ENCODE assay signal across 8 mouse cellular contexts in genomic region chr5:112297257-112297656, GRCm38 (mm10). TPM values are rescaled to one million over a fixed set of nuclear protein-coding genes. Genes with fewer than 3 reads are reported as not detected.
DNase-seq lines count a peak whose midpoint lies in the region; ATAC-seq and TF ChIP-seq lines count a peak whose summit lies in the region.

No protein-coding gene starts in this region.

- H3K27me3 ChIP-seq in liver, adult 2 months (ENCODE audit: control insufficient read depth, insufficient read depth, low read length): no peaks in the 10 kb centered on the region

- no peak for TF ChIP-seq POLR2A in liver, adult 2 months (IDR thresholded peaks at IDR 0.05; ENCODE audit: extremely low read depth, insufficient read depth, low read length)

- H3K79me2 ChIP-seq in liver, adult 2 months (ENCODE audit: control insufficient read depth, insufficient read depth, low read length): peaks cover 48% of the 10 kb centered on the region

- ATAC-seq in monocyte, adult 5-6 weeks (replicated peaks; ENCODE audit: insufficient number of reproducible peaks, low FRiP score, low TSS enrichment, poor library complexity, severe bottlenecking): peak; percentile 45

- TF ChIP-seq CTCF in liver, adult 2 months (IDR thresholded peaks at IDR 0.05; ENCODE audit: low read depth, low read length): no peak

- H3K9ac ChIP-seq in liver, adult 2 months (ENCODE audit: low read depth, low read length): no peak overlapping the region

- H3K36me3 ChIP-seq in liver, adult 2 months (ENCODE audit: control insufficient read depth, insufficient read depth, low read length): no peaks in the 10 kb centered on the region

- peak overlapping the region; percentile 70 for H3K27ac ChIP-seq in liver, adult 2 months (replicated peaks; ENCODE audit: insufficient read depth, low read depth, low read length)
- H3K27ac ChIP-seq in brown adipose tissue, adult 24 weeks (replicated peaks; ENCODE audit: low read depth, low read length): peak overlapping the region; percentile 50

- peak; percentile 41 for DNase-seq in adrenal gland, adult 2 months
- no peak for DNase-seq in adrenal gland, postnatal 4 days (ENCODE audit: low spot score in 2 of 2)
- no peak for DNase-seq in liver, adult 2 months (ENCODE audit: extremely low read depth, low read depth, low spot score)
- no peak for DNase-seq in liver
- no peak for DNase-seq in urinary bladder, postnatal 36 days (ENCODE audit: low spot score in 2 of 2)
- DNase-seq in urinary bladder, postnatal 14 days (ENCODE audit: low spot score): no peak

- peaks cover 85% of the 10 kb centered on the region for H3K4me1 ChIP-seq in liver, adult 2 months (ENCODE audit: control insufficient read depth, insufficient read depth, low read length)
- H3K4me1 ChIP-seq in brown adipose tissue, adult 24 weeks (ENCODE audit: control insufficient read depth, insufficient read depth, insufficient read length, low read length): peaks cover 77% of the 10 kb centered on the region

- WGBS in liver, adult 2 months: 72% methylated on average over 2 of the region's 2 CpGs

- H3K4me3 ChIP-seq in liver, adult 2 months (ENCODE audit: insufficient read depth, low read depth, low read length): no peak overlapping the region
- H3K4me3 ChIP-seq in brown adipose tissue, adult 24 weeks (ENCODE audit: insufficient read depth, low read depth, low read length): no peak overlapping the region

RNA-seq across cellular contexts. Expression of gene Tpst2, which starts 20.8 kb away (rescaled TPM):
- 100 to 1,000 TPM; 154 to 322 TPM for total RNA-seq in adrenal gland, adult 2 months (2021)
- 222 and 270 TPM in 2 replicates for polyA plus RNA-seq in adrenal gland, adult 2 months (2012; rRNA removed)
- 100 to 1,000 TPM; 135 to 140 TPM for total RNA-seq in adrenal gland, postnatal 4 days (2021)
- 27.7 and 38.9 TPM in 2 replicates for total RNA-seq in liver, adult 2 months (2014; rRNA removed)
- 30.2 and 35.7 TPM in 2 replicates for polyA plus RNA-seq in liver, adult 2 months (2012; rRNA removed)
- 23.8 and 30.1 TPM in 2 replicates for polyA plus RNA-seq in brown adipose tissue, adult 24 weeks (2012; ENCODE audit: insufficient read depth, insufficient read length, missing spikeins)
- 60.8 to 104 TPM (median 99.4 TPM) in 3 replicates for total RNA-seq in monocyte, adult 5-6 weeks (2017)

RNA-seq across cellular contexts. Expression of gene Tfip11, which starts 28.9 kb away (rescaled TPM):
- total RNA-seq in adrenal gland, adult 2 months (2021): 10 to 100 TPM; 30.3 to 38.7 TPM
- 36.6 and 38.1 TPM in 2 replicates for polyA plus RNA-seq in adrenal gland, adult 2 months (2012; rRNA removed)
- total RNA-seq in adrenal gland, postnatal 4 days (2021): 10 to 100 TPM; 35.9 to 43.0 TPM
- total RNA-seq in liver, adult 2 months (2014; rRNA removed): 7.7 and 9.7 TPM in 2 replicates
- 18.6 and 19.1 TPM in 2 replicates for polyA plus RNA-seq in liver, adult 2 months (2012; rRNA removed)
- polyA plus RNA-seq in brown adipose tissue, adult 24 weeks (2012; ENCODE audit: insufficient read depth, insufficient read length, missing spikeins): 9.5 and 9.8 TPM in 2 replicates
- 30.1 to 62.0 TPM (median 39.9 TPM) in 3 replicates for total RNA-seq in monocyte, adult 5-6 weeks (2017)

RNA-seq across cellular contexts. Expression of gene Crybb1, which starts 41.6 kb away (rescaled TPM):
- total RNA-seq in adrenal gland, adult 2 months (2021): 1 to 10 TPM; 2.9 to 3.2 TPM
- 5.3 and 6.7 TPM in 2 replicates for polyA plus RNA-seq in adrenal gland, adult 2 months (2012; rRNA removed)
- 1 to 10 TPM; 2.0 to 3.0 TPM for total RNA-seq in adrenal gland, postnatal 4 days (2021)
- not detected in 2 replicates for total RNA-seq in liver, adult 2 months (2014; rRNA removed)
- not detected in 2 replicates for polyA plus RNA-seq in liver, adult 2 months (2012; rRNA removed)
- not detected in 2 replicates for polyA plus RNA-seq in brown adipose tissue, adult 24 weeks (2012; ENCODE audit: insufficient read depth, insufficient read length, missing spikeins)
- not detected in 3 replicates for total RNA-seq in monocyte, adult 5-6 weeks (2017)

RNA-seq across cellular contexts. Expression of gene Cryba4, which starts 44.9 kb away (rescaled TPM):
- total RNA-seq in adrenal gland, adult 2 months (2021): 10 to 100 TPM; 70.5 to 74.9 TPM
- polyA plus RNA-seq in adrenal gland, adult 2 months (2012; rRNA removed): 58.4 and 91.5 TPM in 2 replicates
- 1 to 10 TPM; 3.8 to 4.2 TPM for total RNA-seq in adrenal gland, postnatal 4 days (2021)
- 0.27 and 0.37 TPM in 2 replicates for total RNA-seq in liver, adult 2 months (2014; rRNA removed)
- polyA plus RNA-seq in liver, adult 2 months (2012; rRNA removed): 0.17 and 0.52 TPM in 2 replicates
- polyA plus RNA-seq in brown adipose tissue, adult 24 weeks (2012; ENCODE audit: insufficient read depth, insufficient read length, missing spikeins): not detected in 2 replicates
- 1.8 to 2.1 TPM in 2 of 3 replicates, not detected in the other for total RNA-seq in monocyte, adult 5-6 weeks (2017)

RNA-seq across cellular contexts. Expression of gene Srrd, which starts 45.6 kb away (rescaled TPM):
- total RNA-seq in adrenal gland, adult 2 months (2021): 10 to 100 TPM; 20.1 to 68.5 TPM
- 43.2 and 47.4 TPM in 2 replicates for polyA plus RNA-seq in adrenal gland, adult 2 months (2012; rRNA removed)
- total RNA-seq in adrenal gland, postnatal 4 days (2021): 10 to 100 TPM; 21.4 to 28.4 TPM
- 12.3 and 19.3 TPM in 2 replicates for total RNA-seq in liver, adult 2 months (2014; rRNA removed)
- 26.3 and 30.0 TPM in 2 replicates for polyA plus RNA-seq in liver, adult 2 months (2012; rRNA removed)
- polyA plus RNA-seq in brown adipose tissue, adult 24 weeks (2012; ENCODE audit: insufficient read depth, insufficient read length, missing spikeins): 8.3 and 14.3 TPM in 2 replicates
- total RNA-seq in monocyte, adult 5-6 weeks (2017): 11.1 to 14.9 TPM (median 12.8 TPM) in 3 replicates
